Mouse (Mus musculus) embryonic facial prominence, embryonic 15.5 days (tissue): Measurements from ENCODE around the gene Hc. TPM values are rescaled to one million over a fixed set of nuclear protein-coding genes. Genes with fewer than 3 reads are reported as not detected.
A peak's percentile ranks its signal among the peaks of the same experiment; 100 is the strongest.

Experiments
- ATAC-seq: fragments of 200-750 bp; cut with Nextera tagmentation; 2 replicates; pipeline ENCODE4 v1.8.0; 2017; ENCODE audit warnings: low read depth, moderate TSS enrichment; ENCODE audit not compliant: insufficient number of reproducible peaks, low FRiP score, low TSS enrichment
- H3K27ac ChIP-seq: fragments of 300-500 bp; sonication (generic); replicated peaks from 2 replicates; pipeline ENCODE4 v1.5.1; 2015; ENCODE audit warnings: mild to moderate bottlenecking, inconsistent platforms
- H3K27me3 ChIP-seq: fragments of 300-500 bp; sonication (generic); 2 replicates; pipeline ENCODE4 v1.6.1; 2015; ENCODE audit warnings: inconsistent platforms
- H3K36me3 ChIP-seq: fragments of 300-500 bp; sonication (generic); 2 replicates; pipeline ENCODE4 v1.6.1; 2015; ENCODE audit warnings: mild to moderate bottlenecking, inconsistent platforms
- H3K4me1 ChIP-seq: fragments of 300-500 bp; sonication (generic); 2 replicates; pipeline ENCODE4 v1.6.1; 2015; ENCODE audit warnings: inconsistent platforms
- H3K4me2 ChIP-seq: fragments of 300-500 bp; sonication (generic); replicated peaks from 2 replicates; pipeline ENCODE4 v1.6.1; 2015; ENCODE audit warnings: mild to moderate bottlenecking, inconsistent platforms
- H3K4me3 ChIP-seq: fragments of 300-500 bp; sonication (generic); replicated peaks from 2 replicates; pipeline ENCODE4 v1.5.1; 2015; ENCODE audit warnings: mild to moderate bottlenecking, inconsistent platforms
- H3K9ac ChIP-seq: fragments of 300-500 bp; sonication (generic); 2 replicates; pipeline ENCODE4 v1.6.1; 2015; ENCODE audit warnings: inconsistent platforms
- H3K9me3 ChIP-seq: fragments of 300-500 bp; sonication (generic); replicated peaks from 2 replicates; pipeline ENCODE4 v1.6.1; 2016; ENCODE audit warnings: inconsistent platforms
- WGBS: fragments of 180-500 bp; shearing (Covaris S2); methylation state at CpG from one replicate; pipeline ENCODE4 v1.1.7; 2015; 5-methylcytosine and 5-hydroxymethylcytosine counted together
- polyA plus RNA-seq: library from polyadenylated mRNA; unstranded; fragments of >200 nt; fragmentation: Nextera tagmentation; extraction: Ambion mirVana; gene quantifications from 2 replicates; pipeline ENCODE4 v1.2.1, GENCODE M21; 2015

Hc gene
- polyA plus RNA-seq, 1 experiment from 2014 or later = not detected

GRCm38 (mm10) chr2:34992729-34993695 is 68.2 kb downstream of the Hc start:
- Histone ChIP-seq H3K27me3 (no peaks in the 10 kb centered on the region), H3K9ac (no peak overlapping the region), H3K9me3 (no peaks in the 10 kb centered on the region), H3K4me2 (no peak overlapping the region), H3K4me1 (peaks cover 6% of the 10 kb centered on the region; the same call in 1 of the 2 replicates), H3K36me3 (no peaks in the 10 kb centered on the region), H3K27ac (no peak overlapping the region), H3K4me3 (no peak overlapping the region)
- ATAC-seq = no peak
- WGBS = 7% methylated on average over 9 of the region's 9 CpGs

GRCm38 (mm10) chr2:34991966-34992365 is 69.3 kb downstream of the Hc start:
- Histone ChIP-seq H3K36me3 (no peaks in the 10 kb centered on the region), H3K27me3 (no peaks in the 10 kb centered on the region), H3K4me3 (no peak overlapping the region), H3K4me1 (peaks cover 6% of the 10 kb centered on the region; the same call in 1 of the 2 replicates), H3K27ac (no peak overlapping the region), H3K9ac (no peak overlapping the region), H3K9me3 (no peaks in the 10 kb centered on the region), H3K4me2 (no peak overlapping the region)
- 82% methylated on average over 3 of the region's 3 CpGs for WGBS
- no peak for ATAC-seq

- no peak overlapping the region for H3K9ac ChIP-seq
- H3K4me1 ChIP-seq = peaks cover 6% of the 10 kb centered on the region; the same call in 1 of the 2 replicates
- H3K4me2 ChIP-seq = no peak overlapping the region
- H3K9me3 ChIP-seq = no peaks in the 10 kb centered on the region
- no peak for ATAC-seq
- H3K4me3 ChIP-seq = no peak overlapping the region
- no peak overlapping the region for H3K27ac ChIP-seq
- H3K36me3 ChIP-seq = no peaks in the 10 kb centered on the region
- no peaks in the 10 kb centered on the region for H3K27me3 ChIP-seq
- WGBS = 57% methylated on average over 1 of the region's 1 CpGs
These were observed 71.5 kb downstream of the Hc start for GRCm38 (mm10) chr2:34989749-34990148.

GRCm38 (mm10) chr2:34987595-34987994 is 73.6 kb downstream of the Hc start:
- H3K9ac ChIP-seq = no peak overlapping the region
- H3K27ac ChIP-seq = no peak overlapping the region

GRCm38 (mm10) chr2:34984885-34985284 is 76.4 kb downstream of the Hc start:
- H3K9me3 ChIP-seq = no peaks in the 10 kb centered on the region
- no peak overlapping the region for H3K4me2 ChIP-seq
- H3K27ac ChIP-seq = no peak overlapping the region
- H3K36me3 ChIP-seq = no peaks in the 10 kb centered on the region
- no peak for ATAC-seq
- WGBS = 83% methylated on average over 8 of the region's 8 CpGs
- no peak overlapping the region for H3K9ac ChIP-seq
- peaks cover 30% of the 10 kb centered on the region for H3K4me1 ChIP-seq
- no peak overlapping the region for H3K4me3 ChIP-seq
- no peaks in the 10 kb centered on the region for H3K27me3 ChIP-seq

More at GRCm38 (mm10) chr2:34987595-34987994, 73.6 kb downstream of the Hc start:
- no peak for ATAC-seq
- H3K4me1 ChIP-seq = peaks cover 13% of the 10 kb centered on the region
- H3K36me3 ChIP-seq = no peaks in the 10 kb centered on the region
- H3K4me3 ChIP-seq = no peak overlapping the region
- H3K9me3 ChIP-seq = no peaks in the 10 kb centered on the region
- no peak overlapping the region for H3K4me2 ChIP-seq
- H3K27me3 ChIP-seq = no peaks in the 10 kb centered on the region
- 62% methylated on average over 1 of the region's 1 CpGs for WGBS

- H3K4me3 ChIP-seq = no peak overlapping the region
- peak overlapping the region; percentile 66 for H3K27ac ChIP-seq
- H3K27me3 ChIP-seq = no peaks in the 10 kb centered on the region
- H3K9me3 ChIP-seq = no peaks in the 10 kb centered on the region
- peaks cover 30% of the 10 kb centered on the region for H3K4me1 ChIP-seq
- no peak overlapping the region for H3K9ac ChIP-seq
- H3K36me3 ChIP-seq = no peaks in the 10 kb centered on the region
- H3K4me2 ChIP-seq = no peak overlapping the region
- WGBS = 22% methylated on average over 11 of the region's 11 CpGs
- ATAC-seq = peak; percentile 63; the same call in 1 of the 2 replicates
These were observed 78.1 kb downstream of the Hc start for GRCm38 (mm10) chr2:34982906-34983698.

- H3K4me2 ChIP-seq = no peak overlapping the region
- 40% methylated on average over 14 of the region's 14 CpGs for WGBS
- no peak overlapping the region for H3K4me3 ChIP-seq
- H3K9ac ChIP-seq = no peak overlapping the region
- H3K27ac ChIP-seq = peak overlapping the region; percentile 66
- H3K27me3 ChIP-seq = no peaks in the 10 kb centered on the region
- H3K9me3 ChIP-seq = no peaks in the 10 kb centered on the region
- no peaks in the 10 kb centered on the region for H3K36me3 ChIP-seq
- 0 out of 2 replicates have a peak, but pooled peaks have one; percentile 15 for ATAC-seq
- peaks cover 30% of the 10 kb centered on the region for H3K4me1 ChIP-seq
These were observed 79.0 kb downstream of the Hc start for GRCm38 (mm10) chr2:34982096-34982724.

- 67% methylated on average over 3 of the region's 3 CpGs for WGBS
These were observed 81.7 kb downstream of the Hc start for GRCm38 (mm10) chr2:34979459-34980011.

GRCm38 (mm10) chr2:34978226-34978625 is 83.0 kb downstream of the Hc start:
- no peak overlapping the region for H3K9ac ChIP-seq
- 93% methylated on average over 2 of the region's 2 CpGs for WGBS

More at GRCm38 (mm10) chr2:34979459-34980011, 81.7 kb downstream of the Hc start:
- H3K27me3 ChIP-seq = no peaks in the 10 kb centered on the region
- H3K36me3 ChIP-seq = no peaks in the 10 kb centered on the region
- no peak overlapping the region for H3K4me2 ChIP-seq
- no peak for ATAC-seq
- H3K9me3 ChIP-seq = no peaks in the 10 kb centered on the region
- peaks cover 33% of the 10 kb centered on the region for H3K4me1 ChIP-seq
- H3K4me3 ChIP-seq = no peak overlapping the region
- H3K9ac ChIP-seq = no peak overlapping the region
- H3K27ac ChIP-seq = no peak overlapping the region

GRCm38 (mm10) chr2:34976945-34977658 is 84.1 kb downstream of the Hc start:
- H3K36me3 ChIP-seq = no peaks in the 10 kb centered on the region
- H3K27ac ChIP-seq = no peak overlapping the region
- no peak overlapping the region for H3K9ac ChIP-seq
- ATAC-seq = no peak
- H3K4me1 ChIP-seq = peaks cover 15% of the 10 kb centered on the region
- H3K27me3 ChIP-seq = no peaks in the 10 kb centered on the region
- H3K4me3 ChIP-seq = no peak overlapping the region
- no peak overlapping the region for H3K4me2 ChIP-seq
- 82% methylated on average over 8 of the region's 8 CpGs for WGBS
- H3K9me3 ChIP-seq = no peaks in the 10 kb centered on the region

More at GRCm38 (mm10) chr2:34978226-34978625, 83.0 kb downstream of the Hc start:
- Histone ChIP-seq H3K4me1 (peaks cover 26% of the 10 kb centered on the region), H3K4me3 (no peak overlapping the region), H3K9me3 (no peaks in the 10 kb centered on the region), H3K4me2 (no peak overlapping the region), H3K36me3 (no peaks in the 10 kb centered on the region), H3K27ac (no peak overlapping the region), H3K27me3 (no peaks in the 10 kb centered on the region)
- ATAC-seq = no peak
